Mouse (Mus musculus): Measurements from ENCODE around the gene Dnmt3a.
A peak's percentile ranks its signal among the peaks of the same experiment; 100 is the strongest.

Gene Dnmt3a

DNA sequence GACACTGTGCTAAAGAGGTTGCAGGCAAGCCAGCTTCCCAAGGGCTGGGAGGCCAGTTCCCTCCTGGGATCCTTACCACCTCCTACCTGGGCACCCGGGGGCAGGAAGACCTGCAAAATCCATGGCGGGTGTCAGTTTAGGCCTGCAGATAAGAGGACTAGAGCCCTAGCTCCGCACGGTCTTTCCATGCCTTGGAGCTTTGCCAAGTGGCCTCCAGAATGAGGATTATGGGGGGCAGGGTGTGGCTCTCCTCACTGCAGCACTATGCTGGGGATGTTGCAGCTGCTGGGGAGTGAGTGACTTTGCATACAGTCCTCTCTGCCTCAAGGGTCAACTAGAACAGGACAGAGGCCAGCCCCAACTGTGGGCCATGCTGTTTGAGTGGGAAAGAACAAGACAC lies 14.1 kb downstream of the Dnmt3a start:
- DNase-seq (ENCODE audit: low read depth, low spot score) = no peak

GRCm38 (mm10) chr12:3823408-3823807 lies 17.6 kb downstream of the Dnmt3a start:
- DNase-seq (ENCODE audit: low read depth, low spot score) = peak; percentile 58

- no peak for DNase-seq (ENCODE audit: low read depth, low spot score)
Measured at GRCm38 (mm10) chr12:3824906-3825713, 19.3 kb downstream of the Dnmt3a start.

DNA sequence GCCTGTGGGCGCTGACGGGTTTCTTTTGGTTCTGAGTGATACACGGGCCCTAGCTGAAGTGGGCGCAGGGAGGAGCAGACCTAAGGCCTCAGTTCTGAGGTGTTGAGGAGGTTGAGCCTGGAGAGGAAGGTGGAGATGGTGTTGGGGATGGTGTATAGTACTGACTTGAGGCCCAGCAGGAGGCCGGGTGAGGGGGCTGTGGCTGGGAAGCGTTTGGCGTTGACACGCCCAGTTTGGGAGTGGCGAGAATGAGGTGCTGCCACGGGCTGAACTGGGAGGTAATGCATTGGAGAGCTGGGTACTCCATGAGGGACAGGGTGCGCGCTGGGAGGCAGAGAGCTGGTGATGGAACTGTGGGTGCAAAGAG lies 19.9 kb downstream of the Dnmt3a start:
- no peak for DNase-seq (ENCODE audit: low read depth, low spot score)

- no peak for DNase-seq (ENCODE audit: low read depth, low spot score)
Measured at GRCm38 (mm10) chr12:3827771-3828170, 22.0 kb downstream of the Dnmt3a start.

DNA sequence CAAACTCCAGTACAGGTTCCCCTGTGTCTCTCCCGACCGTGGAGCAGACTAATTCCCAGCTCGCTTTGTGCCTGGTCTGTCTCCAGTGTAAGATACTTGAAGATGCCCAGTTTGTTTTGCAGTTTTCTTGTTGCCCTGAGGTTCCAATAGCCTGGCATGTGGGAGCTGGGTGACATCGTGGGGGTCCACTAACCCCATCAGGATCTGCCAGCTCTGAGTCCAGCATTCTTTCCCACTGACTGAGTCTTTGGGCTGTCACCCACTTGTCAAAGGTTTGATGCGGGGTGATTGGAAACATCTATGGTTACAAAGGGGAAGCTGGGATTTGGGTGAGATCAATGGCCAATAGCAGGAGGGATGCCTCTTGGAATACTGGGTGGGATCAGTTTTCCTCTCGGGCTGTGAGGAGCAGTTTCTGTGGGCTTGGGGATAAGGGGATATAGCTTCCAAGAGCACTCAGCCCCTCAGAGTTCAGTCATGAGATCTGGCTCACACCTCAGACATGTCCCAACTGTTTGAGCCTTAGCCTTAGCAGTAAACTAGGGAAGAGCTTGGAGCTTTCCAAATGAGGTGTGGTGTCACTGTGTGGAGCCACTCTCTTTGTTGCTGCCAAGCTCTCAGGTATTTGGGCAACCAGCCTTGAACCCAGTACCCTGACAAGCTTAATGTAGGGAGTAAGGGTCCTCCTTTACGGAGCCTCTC lies 27.4 kb downstream of the Dnmt3a start:
- no peak for DNase-seq (ENCODE audit: low read depth, low spot score)

DNA sequence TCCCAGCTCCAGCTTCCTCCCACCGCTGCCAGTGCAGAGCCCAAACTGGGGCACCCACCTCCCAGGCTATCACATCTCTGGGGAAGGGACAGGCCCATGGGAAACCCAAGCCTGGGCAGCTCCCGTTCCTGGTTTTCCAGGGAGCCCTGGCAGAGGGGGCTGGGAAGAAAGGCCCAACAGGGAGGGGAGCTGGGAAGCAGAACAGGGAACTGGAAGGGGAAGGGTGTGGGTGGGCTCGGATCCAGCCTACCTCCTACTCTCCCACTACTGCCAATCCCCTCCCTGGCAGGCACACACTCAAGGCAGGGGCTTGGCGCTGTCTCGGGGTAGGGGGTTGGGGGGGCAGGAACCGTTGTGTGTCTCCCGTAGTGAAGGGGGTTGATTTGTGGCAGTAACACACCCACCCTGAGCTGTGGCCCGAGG lies 28.1 kb downstream of the Dnmt3a start:
- no peak for DNase-seq (ENCODE audit: low read depth, low spot score)

DNA sequence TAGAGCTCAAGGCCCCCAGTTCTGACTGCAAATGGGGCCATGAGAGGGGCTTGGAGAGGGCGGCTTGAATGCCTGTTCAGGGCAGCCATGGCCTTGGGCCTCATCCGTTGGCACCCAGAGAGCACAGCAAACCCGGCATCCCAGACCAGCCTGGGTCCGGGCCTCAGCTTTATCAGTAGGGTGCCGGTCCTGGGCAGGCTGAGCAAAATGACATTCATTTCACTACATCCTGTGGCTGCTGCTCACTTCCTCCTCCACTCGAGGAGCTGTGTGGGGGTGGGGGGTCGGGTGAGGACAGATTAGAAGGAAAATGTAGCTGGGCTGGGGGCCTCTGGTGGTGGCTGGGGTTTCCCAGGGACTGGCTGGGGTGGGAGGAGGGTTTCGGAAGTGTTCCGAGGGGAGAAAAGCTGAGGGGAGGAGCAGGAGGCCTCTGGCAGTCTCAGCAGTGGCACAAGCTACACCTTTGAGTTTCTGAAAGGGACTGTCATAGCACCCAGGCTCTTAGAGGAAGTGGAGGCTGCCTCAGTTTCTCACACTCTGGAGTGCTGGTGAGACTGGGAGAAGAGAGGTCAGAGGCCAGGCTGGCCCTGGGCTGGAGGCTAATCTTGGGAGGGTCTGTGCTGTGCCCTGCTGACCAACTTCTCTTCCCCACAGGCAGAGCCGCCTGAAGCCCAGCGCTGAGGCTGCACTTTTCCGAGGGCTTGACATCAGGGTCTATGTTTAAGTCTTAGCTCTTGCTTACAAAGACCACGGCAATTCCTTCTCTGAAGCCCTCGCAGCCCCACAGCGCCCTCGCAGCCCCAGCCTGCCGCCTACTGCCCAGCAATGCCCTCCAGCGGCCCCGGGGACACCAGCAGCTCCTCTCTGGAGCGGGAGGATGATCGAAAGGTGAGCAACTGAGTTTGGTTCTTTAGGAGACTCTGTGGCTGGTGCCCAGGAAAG lies 28.8 kb downstream of the Dnmt3a start:
- DNase-seq (ENCODE audit: low read depth, low spot score) = peak; percentile 83

- peak; percentile 65 for DNase-seq (ENCODE audit: low read depth, low spot score)
Measured at GRCm38 (mm10) chr12:3835576-3835975, 29.8 kb downstream of the Dnmt3a start.

DNA sequence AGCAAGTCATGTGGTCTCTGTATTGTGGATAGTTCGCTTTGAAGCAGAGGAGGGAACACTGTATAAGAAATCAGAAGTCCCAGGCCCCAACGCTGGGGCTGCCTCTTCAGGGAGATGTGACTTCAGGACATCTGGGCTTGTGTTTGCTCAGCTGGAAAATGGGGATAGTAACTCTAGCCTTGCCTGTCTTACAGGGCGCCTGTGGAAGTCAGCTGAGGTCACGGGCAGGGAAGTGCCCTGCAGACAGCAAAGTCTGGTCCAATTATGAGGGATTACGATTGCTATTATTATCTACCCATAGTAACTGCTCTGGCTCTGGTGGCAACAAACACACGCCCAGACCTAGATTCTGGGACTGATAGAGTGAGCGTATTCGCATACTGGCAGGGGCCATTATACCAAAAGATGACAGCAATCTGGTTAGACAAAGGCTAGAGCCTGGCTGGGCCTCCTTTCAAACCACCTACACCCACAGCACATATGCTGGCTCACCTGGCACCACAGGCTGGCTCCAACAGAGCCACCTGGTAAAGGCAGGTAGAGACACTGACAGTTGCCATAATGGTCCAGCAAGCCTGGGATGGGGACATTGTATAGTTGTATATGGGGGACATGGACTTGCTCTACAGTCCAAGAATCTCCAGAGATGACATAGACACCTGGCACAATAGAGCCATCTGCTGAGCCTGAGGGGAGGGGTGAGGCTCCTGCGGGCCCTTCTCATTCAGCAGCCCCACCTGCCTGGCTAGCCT lies 31.4 kb downstream of the Dnmt3a start:
- no peak for DNase-seq (ENCODE audit: low read depth, low spot score)

- no peak for DNase-seq (ENCODE audit: low read depth, low spot score)
Measured at GRCm38 (mm10) chr12:3838009-3838408, 32.2 kb downstream of the Dnmt3a start.

- no peak for DNase-seq (ENCODE audit: low read depth, low spot score)
Measured at GRCm38 (mm10) chr12:3839662-3840061, 33.9 kb downstream of the Dnmt3a start.

DNA sequence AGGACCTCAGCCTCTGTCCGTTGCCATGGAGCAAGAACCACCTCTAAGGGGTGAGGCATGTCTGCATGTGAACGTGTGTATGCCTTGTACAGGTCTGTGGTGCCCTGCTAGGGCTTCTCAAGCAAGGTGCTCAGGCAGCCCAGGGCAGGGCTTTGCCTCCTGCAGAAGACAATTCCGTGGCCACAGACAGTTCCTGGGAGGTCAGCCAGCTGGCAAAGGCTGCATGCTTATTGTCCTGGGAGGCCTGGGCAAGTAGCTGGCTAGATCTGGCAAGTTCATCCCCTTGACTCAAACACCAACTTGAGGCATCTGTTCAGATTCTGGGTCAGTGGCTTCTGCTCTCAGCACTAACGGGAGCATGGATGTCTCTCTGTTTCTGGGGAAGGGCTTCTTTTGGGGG lies 35.3 kb downstream of the Dnmt3a start:
- no peak for DNase-seq (ENCODE audit: low read depth, low spot score)

GRCm38 (mm10) chr12:3842843-3843242 lies 37.0 kb downstream of the Dnmt3a start:
- no peak for DNase-seq (ENCODE audit: low read depth, low spot score)

DNA sequence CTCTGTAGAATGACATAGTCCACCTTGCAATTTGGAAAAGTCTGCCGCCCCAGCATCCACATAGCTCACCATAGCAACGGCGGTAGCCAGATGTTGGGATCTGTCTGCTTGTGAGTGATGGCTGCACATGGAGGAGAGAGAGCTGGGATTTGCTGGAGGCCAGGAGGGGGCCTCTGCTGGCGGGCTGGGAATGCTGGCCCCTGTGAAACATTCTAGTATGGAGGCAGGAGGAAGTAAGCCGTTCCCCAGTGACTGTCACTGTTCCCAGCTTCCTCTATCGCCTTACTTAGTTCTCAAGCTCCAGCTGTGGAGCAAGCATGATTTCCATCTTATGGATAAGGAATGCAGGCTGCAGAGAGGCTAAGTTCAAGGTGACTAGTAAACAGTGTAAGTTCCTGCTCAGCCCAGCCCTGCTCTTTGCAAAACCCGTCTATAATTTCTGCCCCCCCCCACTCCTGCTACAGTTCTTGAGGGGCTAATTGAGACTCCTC lies 37.6 kb downstream of the Dnmt3a start:
- no peak for DNase-seq (ENCODE audit: low read depth, low spot score)

- no peak for DNase-seq (ENCODE audit: low read depth, low spot score)
Measured at GRCm38 (mm10) chr12:3843918-3844317, 38.1 kb downstream of the Dnmt3a start.

DNA sequence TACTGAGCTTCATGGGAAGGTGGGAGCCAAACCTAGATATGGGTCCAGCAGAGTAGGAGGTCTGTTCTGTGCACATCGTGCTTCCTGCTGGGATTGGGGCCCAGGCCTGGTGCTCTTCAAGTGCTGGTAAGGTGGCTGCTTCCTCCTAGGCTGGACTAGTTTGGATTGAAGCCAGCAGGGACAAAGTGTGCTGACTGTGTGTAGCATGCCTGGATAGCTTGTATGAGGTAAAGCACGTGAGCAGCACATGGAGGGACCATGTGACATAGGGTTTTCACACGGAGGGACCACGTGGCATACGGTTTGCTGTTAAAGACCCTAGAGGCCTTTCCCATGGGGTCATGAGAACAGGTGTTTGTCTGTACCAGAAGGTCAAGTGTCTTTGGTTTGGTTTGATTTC lies 38.5 kb downstream of the Dnmt3a start:
- DNase-seq (ENCODE audit: low read depth, low spot score) = no peak

DNA sequence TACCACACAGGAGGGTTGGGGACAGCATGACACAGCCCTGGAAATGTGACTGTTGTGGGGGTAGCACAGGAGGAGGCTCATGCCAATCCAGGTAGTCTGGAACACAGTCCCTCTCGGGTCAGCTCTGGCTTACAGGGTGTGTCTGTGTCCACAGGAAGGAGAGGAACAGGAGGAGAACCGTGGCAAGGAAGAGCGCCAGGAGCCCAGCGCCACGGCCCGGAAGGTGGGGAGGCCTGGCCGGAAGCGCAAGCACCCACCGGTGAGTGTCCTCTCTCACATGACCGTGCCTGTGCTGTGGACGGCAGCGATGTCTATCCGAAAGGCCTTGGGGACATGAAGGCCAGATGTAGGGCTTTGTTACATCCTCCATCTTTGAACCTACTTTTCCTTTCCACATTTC lies 43.7 kb downstream of the Dnmt3a start:
- DNase-seq (ENCODE audit: low read depth, low spot score) = no peak

DNA sequence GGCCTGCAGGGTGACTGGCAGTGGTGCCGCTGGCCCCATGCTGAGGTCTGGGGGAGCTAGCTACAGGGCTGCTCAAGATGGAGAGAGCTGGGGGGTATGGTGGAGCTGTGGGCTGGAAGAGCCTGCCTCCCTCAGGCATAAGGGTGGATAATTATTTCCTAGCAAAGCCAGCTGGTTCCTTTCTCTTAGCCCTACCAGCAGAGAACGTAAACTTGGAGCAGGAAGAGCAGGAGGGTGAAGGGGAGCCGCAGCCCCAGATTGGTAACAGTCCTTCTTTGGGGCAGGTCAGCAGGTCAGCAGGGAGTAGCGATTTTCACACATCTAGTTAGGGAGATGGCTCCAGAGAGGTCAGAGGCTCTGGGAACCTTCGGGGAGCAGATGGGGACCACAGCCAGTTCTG lies 44.4 kb downstream of the Dnmt3a start:
- DNase-seq (ENCODE audit: low read depth, low spot score) = no peak

DNA sequence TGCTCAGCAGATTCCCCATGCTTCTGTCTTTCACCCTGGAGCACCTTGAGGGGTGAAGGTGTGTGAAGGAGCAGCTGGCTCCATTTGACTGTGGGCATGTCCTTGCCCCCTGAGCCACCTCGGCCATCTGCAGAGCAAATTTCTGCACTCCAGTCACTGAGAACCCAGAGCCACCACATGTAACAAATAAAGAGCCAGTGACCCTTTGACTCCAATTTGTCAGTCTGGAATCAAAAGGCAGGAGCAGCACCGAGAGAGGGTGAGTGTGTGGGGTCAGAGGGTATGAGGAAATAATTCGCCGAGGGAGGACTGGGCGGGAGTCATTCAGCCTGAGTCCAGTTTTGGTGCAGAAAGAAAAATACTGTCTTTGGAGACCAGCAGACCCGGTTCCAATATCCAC lies 44.9 kb downstream of the Dnmt3a start:
- no peak for DNase-seq (ENCODE audit: low read depth, low spot score)

GRCm38 (mm10) chr12:3851179-3851578 lies 45.4 kb downstream of the Dnmt3a start:
- no peak for DNase-seq (ENCODE audit: low read depth, low spot score)

All from CD4-positive, CD25-positive, alpha-beta regulatory T cell, adult 2 months (primary cell).